Mouse (Mus musculus) embryonic facial prominence, embryonic 13.5 days (tissue): ENCODE measurements around the gene Nufip2. TPM values are rescaled to one million over a fixed set of nuclear protein-coding genes. Genes with fewer than 3 reads are reported as not detected.

Experiments
- ATAC-seq: fragments of 200-750 bp; cut with Nextera tagmentation; 2 replicates; pipeline ENCODE4 v1.8.0; 2017; ENCODE audit warnings: low read depth; ENCODE audit not compliant: insufficient number of reproducible peaks, insufficient read depth, low FRiP score, low TSS enrichment
- H3K27ac ChIP-seq: fragments of 300-500 bp; sonication (generic); 2 replicates; pipeline ENCODE4 v1.5.1; 2015; ENCODE audit warnings: moderate library complexity, mild to moderate bottlenecking, inconsistent platforms
- H3K27me3 ChIP-seq: fragments of 300-500 bp; sonication (generic); 2 replicates; pipeline ENCODE4 v1.6.1; 2015; ENCODE audit warnings: mild to moderate bottlenecking, inconsistent platforms
- H3K36me3 ChIP-seq: fragments of 300-500 bp; sonication (generic); 2 replicates; pipeline ENCODE4 v1.6.1; 2015; ENCODE audit warnings: mild to moderate bottlenecking, inconsistent platforms
- H3K4me1 ChIP-seq: fragments of 300-500 bp; sonication (generic); 2 replicates; pipeline ENCODE4 v1.6.1; 2015; ENCODE audit warnings: inconsistent platforms
- H3K4me2 ChIP-seq: fragments of 300-500 bp; sonication (generic); 2 replicates; pipeline ENCODE4 v1.6.1; 2015; ENCODE audit warnings: moderate library complexity, mild to moderate bottlenecking, inconsistent platforms
- H3K4me3 ChIP-seq: fragments of 300-500 bp; sonication (generic); 2 replicates; pipeline ENCODE4 v1.5.1; 2015; ENCODE audit warnings: mild to moderate bottlenecking, inconsistent platforms
- H3K9ac ChIP-seq: fragments of 300-500 bp; sonication (generic); 2 replicates; pipeline ENCODE4 v1.6.1; 2015; ENCODE audit warnings: mild to moderate bottlenecking, inconsistent platforms
- H3K9me3 ChIP-seq: fragments of 300-500 bp; sonication (generic); 2 replicates; pipeline ENCODE4 v1.6.1; 2016; ENCODE audit warnings: inconsistent platforms
- WGBS: fragments of 180-500 bp; shearing (Covaris S2); methylation state at CpG from one replicate; pipeline ENCODE4 v1.1.7; 2015; ENCODE audit warnings: mixed read lengths; 5-methylcytosine and 5-hydroxymethylcytosine counted together
- polyA plus RNA-seq: library from polyadenylated mRNA; unstranded; fragments of >200 nt; fragmentation: Nextera tagmentation; extraction: Ambion mirVana; gene quantifications from 2 replicates; pipeline ENCODE4 v1.2.1, GENCODE M21; 2015

The Nufip2 gene
- polyA plus RNA-seq, 1 experiment from 2014 or later, result 5.9 TPM

DNA sequence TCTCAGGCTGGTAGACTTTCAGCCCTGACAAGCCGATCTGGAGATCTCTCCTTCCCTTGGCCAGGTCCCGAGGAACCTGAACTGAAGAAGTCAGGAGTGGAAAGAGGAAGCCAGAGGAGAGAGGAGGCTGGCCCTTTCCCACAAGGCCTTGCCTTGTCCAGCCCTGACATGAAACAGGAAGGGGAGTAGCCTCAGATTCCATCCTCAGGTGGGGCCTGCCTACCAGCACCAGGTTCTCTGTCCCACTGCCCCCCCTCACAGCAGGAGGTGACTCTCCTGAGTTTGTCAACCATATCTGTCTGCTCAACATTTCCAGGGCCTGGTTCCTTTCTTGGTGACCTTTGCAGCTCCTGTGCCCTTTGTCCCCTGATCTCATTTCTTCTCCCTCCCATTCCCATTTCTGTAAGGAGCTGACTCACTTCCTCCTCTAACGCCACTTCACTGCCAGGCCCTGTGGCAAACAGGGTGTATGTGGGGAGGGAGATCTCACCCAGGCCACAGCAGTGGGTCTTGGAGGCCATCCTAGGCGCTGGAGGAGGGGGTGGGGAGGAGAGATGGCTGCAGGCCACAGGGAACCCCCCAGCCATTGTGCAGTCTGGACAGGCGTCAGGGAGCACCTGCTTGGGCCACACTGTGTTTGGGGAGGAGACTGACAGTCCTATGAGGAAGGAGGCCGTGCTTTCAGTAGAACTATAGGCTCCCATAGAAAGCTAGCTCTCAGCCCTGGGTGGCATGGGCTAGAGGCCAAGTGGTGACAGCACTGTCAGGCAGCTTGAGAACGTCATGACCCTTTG is 100.0 kb downstream of the Nufip2 start:
- peak overlapping the region; percentile 9; the same call in 1 of the 2 replicates for H3K4me2 ChIP-seq
- peak overlapping the region; percentile 44; the same call in 1 of the 2 replicates for H3K9ac ChIP-seq
- no peak overlapping the region for H3K4me3 ChIP-seq
- no peaks in the 10 kb centered on the region for H3K9me3 ChIP-seq
- H3K4me1 ChIP-seq, result peaks cover 48% of the 10 kb centered on the region
- H3K27me3 ChIP-seq, result no peaks in the 10 kb centered on the region
- ATAC-seq, result no peak
- 62% methylated on average over 6 of the region's 7 CpGs for WGBS
- peak overlapping the region; percentile 92 for H3K27ac ChIP-seq
- peaks cover 6% of the 10 kb centered on the region for H3K36me3 ChIP-seq

- H3K4me3 ChIP-seq, result no peak within 1 kb of the TSS
- H3K27me3 ChIP-seq, result no peaks in the 10 kb centered on the region
- no peak within 1 kb of the TSS for H3K9ac ChIP-seq
- peaks cover 65% of the 10 kb centered on the region for H3K4me1 ChIP-seq
- WGBS, result 76% methylated on average over 5 of the region's 5 CpGs
- H3K36me3 ChIP-seq, result no peaks in the 10 kb centered on the region
- no peak within 1 kb of the TSS for H3K27ac ChIP-seq
- H3K4me2 ChIP-seq, result no peak within 1 kb of the TSS
- no peaks in the 10 kb centered on the region for H3K9me3 ChIP-seq
- no peak for ATAC-seq
Observed at GRCm38 (mm10) chr11:77787707-77788106, 101.8 kb downstream of the Nufip2 start, which contains the start of gene Gm10277. Gene Gm10277, minus strand, starts transcription at chr11:77787747.

DNA sequence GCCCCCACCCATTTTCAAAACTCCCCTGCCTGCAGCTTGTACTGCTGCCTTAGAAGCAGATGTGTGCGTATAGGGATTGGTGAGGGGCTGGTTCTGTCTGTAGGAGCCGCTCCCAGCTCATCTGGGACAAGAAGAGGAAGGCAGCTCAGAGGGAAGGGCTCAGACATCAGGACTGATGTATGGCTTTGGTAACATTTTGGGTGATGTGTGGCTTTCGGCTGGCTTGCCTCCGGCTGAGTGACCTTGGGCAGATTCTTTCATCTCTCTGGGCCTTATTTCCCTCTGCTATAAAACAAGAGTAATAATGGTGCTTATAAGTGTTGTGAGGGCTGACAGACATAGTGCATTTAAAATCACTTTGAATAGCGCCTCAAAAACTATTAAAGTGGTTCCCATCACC is 103.6 kb downstream of the Nufip2 start:
- peaks cover 55% of the 10 kb centered on the region for H3K4me1 ChIP-seq
- no peak for ATAC-seq
- 77% methylated on average over 5 of the region's 5 CpGs for WGBS

GRCm38 (mm10) chr11:77790286-77790685 is 104.3 kb downstream of the Nufip2 start:
- H3K27me3 ChIP-seq, result no peaks in the 10 kb centered on the region
- H3K9ac ChIP-seq, result no peak overlapping the region
- no peak overlapping the region for H3K4me2 ChIP-seq
- ATAC-seq, result no peak
- no peak overlapping the region for H3K4me3 ChIP-seq
- H3K9me3 ChIP-seq, result no peaks in the 10 kb centered on the region
- peak overlapping the region; percentile 79 for H3K27ac ChIP-seq
- H3K36me3 ChIP-seq, result no peaks in the 10 kb centered on the region
- WGBS, result 37% methylated on average over 9 of the region's 9 CpGs
- H3K4me1 ChIP-seq, result peaks cover 47% of the 10 kb centered on the region

More for the DNA sequence above, 103.6 kb downstream of the Nufip2 start:
- Histone ChIP-seq H3K36me3 (no peaks in the 10 kb centered on the region), H3K4me3 (no peak overlapping the region), H3K27me3 (no peaks in the 10 kb centered on the region), H3K4me2 (no peak overlapping the region), H3K9me3 (no peaks in the 10 kb centered on the region), H3K9ac (no peak overlapping the region), H3K27ac (no peak overlapping the region)

- Histone ChIP-seq H3K9ac (peak overlapping the region; percentile 57; the same call in 1 of the 2 replicates), H3K27ac (peak overlapping the region; percentile 79), H3K27me3 (no peaks in the 10 kb centered on the region), H3K9me3 (no peaks in the 10 kb centered on the region), H3K36me3 (no peaks in the 10 kb centered on the region), H3K4me2 (peak overlapping the region; percentile 80), H3K4me1 (peaks cover 37% of the 10 kb centered on the region), H3K4me3 (no peak overlapping the region)
- WGBS, result 17% methylated on average over 8 of the region's 8 CpGs
- ATAC-seq, result peak; percentile 52
Observed at GRCm38 (mm10) chr11:77791241-77791727, 105.3 kb downstream of the Nufip2 start.

Other genes starting within 250 kb of the Nufip2 start
- 0.10 and 0.40 TPM in 2 replicates for gene Coro6, start 223.7 kb upstream of the Nufip2 start, polyA plus RNA-seq
- 8.5 and 10.4 TPM in 2 replicates for gene Ankrd13b, start 196.5 kb upstream of the Nufip2 start, polyA plus RNA-seq
- gene Git1, start 192.6 kb upstream of the Nufip2 start, polyA plus RNA-seq, result 10.8 and 11.1 TPM in 2 replicates
- 2.0 and 2.2 TPM in 2 replicates for gene Abhd15, start 171.0 kb upstream of the Nufip2 start, polyA plus RNA-seq
- gene Trp53i13, start 170.2 kb upstream of the Nufip2 start, polyA plus RNA-seq, result 54.7 and 55.2 TPM in 2 replicates
- not detected in 2 replicates for gene Gm10392, start 167.0 kb upstream of the Nufip2 start, polyA plus RNA-seq
- gene Taok1, start 78.3 kb upstream of the Nufip2 start, polyA plus RNA-seq, result 14.3 and 15.2 TPM in 2 replicates
- gene Cryba1, start 39.1 kb downstream of the Nufip2 start, polyA plus RNA-seq, result 1.1 TPM in 1 of 2 replicates, not detected in the other
- 28.4 and 34.0 TPM in 2 replicates for gene Myo18a, start 77.1 kb downstream of the Nufip2 start, polyA plus RNA-seq
- gene Gm10277, start 101.6 kb downstream of the Nufip2 start, polyA plus RNA-seq, result 1.8 TPM in 2 replicates
- gene Pipox, start 207.9 kb downstream of the Nufip2 start, polyA plus RNA-seq, result 1.1 and 1.3 TPM in 2 replicates
- gene Sez6, start 244.6 kb downstream of the Nufip2 start, polyA plus RNA-seq, result 1.5 and 2.6 TPM in 2 replicates